In genomic region chr11:55120279-55120678, GRCm38 (mm10) we compare ENCODE assay signal across 28 mouse cellular contexts. TPM values are rescaled to one million over a fixed set of nuclear protein-coding genes. Genes with fewer than 3 reads are reported as not detected.
DNase-seq lines count a peak whose midpoint lies in the region; ATAC-seq and TF ChIP-seq lines count a peak whose summit lies in the region.
"Had no signal": no experiment of that assay in that cellular context is flagged by ENCODE, and none has a peak within 500 bp of the region (broad histone marks: within the 10 kb centered on the region; RNA-seq: fewer than 3 reads in every experiment).

No protein-coding gene starts in this region.

- TF ChIP-seq CTCF in gastrocnemius, adult 2 months (IDR thresholded peaks at IDR 0.05): no peak
- TF ChIP-seq CTCF in hindbrain, postnatal 0 days (IDR thresholded peaks at IDR 0.05; ENCODE audit: low read depth): no peak
- no peak for TF ChIP-seq CTCF in brain, embryonic 14.5 days (IDR thresholded peaks at IDR 0.05; ENCODE audit: borderline replicate concordance, extremely low read depth, insufficient read depth, insufficient read length)

- H3K4me3 ChIP-seq in gastrocnemius, adult 2 months: no peak overlapping the region
- no peak overlapping the region for H3K4me3 ChIP-seq in hindbrain, postnatal 0 days (ENCODE audit: low read length)
- H3K4me3 ChIP-seq in hindbrain, embryonic 16.5 days (ENCODE audit: low read length): no peak overlapping the region
- H3K4me3 ChIP-seq: forebrain, embryonic 10.5 days; layer of hippocampus, adult 2 months; liver, embryonic 15.5 days; midbrain, embryonic 10.5 days; stomach, embryonic 15.5 days had no signal

- no peak for TF ChIP-seq POLR2A in brain, embryonic 14.5 days (IDR thresholded peaks at IDR 0.05; ENCODE audit: borderline replicate concordance, extremely low read depth, insufficient read depth, insufficient read length, poor library complexity, severe bottlenecking)

- no peaks in the 10 kb centered on the region for H3K4me1 ChIP-seq in hindbrain, postnatal 0 days (ENCODE audit: insufficient read depth, low read length)
- H3K4me1 ChIP-seq in hindbrain, embryonic 16.5 days (ENCODE audit: control insufficient read depth, insufficient read depth, low read depth, low read length): no peaks in the 10 kb centered on the region
- H3K4me1 ChIP-seq: forebrain, embryonic 10.5 days; liver, embryonic 15.5 days; midbrain, embryonic 10.5 days; stomach, embryonic 15.5 days had no signal

- H3K27me3 ChIP-seq in hindbrain, postnatal 0 days (ENCODE audit: insufficient read depth, low read length): no peaks in the 10 kb centered on the region
- no peaks in the 10 kb centered on the region for H3K27me3 ChIP-seq in hindbrain, embryonic 16.5 days (replicated peaks; ENCODE audit: control insufficient read depth, insufficient read depth, low read length)
- H3K27me3 ChIP-seq: liver, embryonic 15.5 days; stomach, embryonic 15.5 days had no signal

- no peak overlapping the region for H3K4me2 ChIP-seq in hindbrain, postnatal 0 days (ENCODE audit: low read depth, low read length)
- no peak overlapping the region for H3K4me2 ChIP-seq in hindbrain, embryonic 16.5 days (ENCODE audit: low read length)
- H3K4me2 ChIP-seq: hindbrain, embryonic 14.5 days; liver, embryonic 15.5 days; stomach, embryonic 15.5 days had no signal

- peak overlapping the region; percentile 6; the same call in 1 of the 2 replicates for H3K27ac ChIP-seq in gastrocnemius, adult 2 months
- H3K27ac ChIP-seq in hindbrain, postnatal 0 days: peak overlapping the region; percentile 66; the same call in 1 of the 2 replicates
- no peak overlapping the region for H3K27ac ChIP-seq in hindbrain, embryonic 16.5 days (ENCODE audit: low read depth, low read length)
- H3K27ac ChIP-seq: forebrain, embryonic 10.5 days; hindbrain, embryonic 14.5 days; midbrain, embryonic 10.5 days; stomach, embryonic 15.5 days had no signal

- no peaks in the 10 kb centered on the region for H3K36me3 ChIP-seq in hindbrain, postnatal 0 days (ENCODE audit: insufficient read depth, low read length)
- H3K36me3 ChIP-seq in hindbrain, embryonic 16.5 days (ENCODE audit: control insufficient read depth, insufficient read depth, low read length): no peaks in the 10 kb centered on the region
- H3K36me3 ChIP-seq: forebrain, embryonic 10.5 days; G1E; liver, embryonic 15.5 days; midbrain, embryonic 10.5 days; stomach, embryonic 15.5 days had no signal

- intact Hi-C loops in gastrocnemius, adult 2 months (cut with DNase I): no loop called here

- H3K9me3 ChIP-seq in hindbrain, postnatal 0 days (ENCODE audit: low read length): no peaks in the 10 kb centered on the region
- H3K9me3 ChIP-seq in hindbrain, embryonic 16.5 days (ENCODE audit: control insufficient read depth, low read length): no peaks in the 10 kb centered on the region
- H3K9me3 ChIP-seq: G1E; liver, embryonic 15.5 days; stomach, embryonic 15.5 days had no signal

- no peak for DNase-seq in gastrocnemius, adult 2 months
- no peak for DNase-seq in gastrocnemius, postnatal 10 days
- no peak for DNase-seq in hindbrain, postnatal 0 days (ENCODE audit: low spot score)
- DNase-seq in retina, postnatal 1 day: peak; percentile 44
- DNase-seq in retina, embryonic 14.5 days (ENCODE audit: low spot score): no peak
- DNase-seq in brain, embryonic 14.5 days (ENCODE audit: low read depth): peak; percentile 25
- no peak for DNase-seq in spleen, postnatal 4 days (ENCODE audit: low spot score in 2 of 2)
- DNase-seq: cerebellum, adult 8-10 months; forebrain, postnatal 0 days; layer of hippocampus, postnatal 36 days; lung, postnatal 36 days; right cerebral cortex, adult 18-20 months had no signal

- no peak overlapping the region for H3K9ac ChIP-seq in hindbrain, postnatal 0 days (replicated peaks; ENCODE audit: low read length)
- H3K9ac ChIP-seq in hindbrain, embryonic 16.5 days (ENCODE audit: low read depth, low read length): no peak overlapping the region
- H3K9ac ChIP-seq: forebrain, postnatal 0 days; hindbrain, embryonic 14.5 days; liver, embryonic 15.5 days; stomach, embryonic 15.5 days had no signal

- ATAC-seq in hindbrain, postnatal 0 days: no peak
- ATAC-seq in hindbrain, embryonic 16.5 days: no peak
- ATAC-seq: forebrain, postnatal 0 days; intestine, postnatal 0 days had no signal

RNA-seq across cellular contexts. Expression of gene Gm2a, which starts 22.4 kb away (rescaled TPM):
- total RNA-seq in gastrocnemius, adult 2 months (2021): 1 to 10 TPM; 6.5 to 6.7 TPM
- 10 to 100 TPM; 12.3 to 14.5 TPM for total RNA-seq in gastrocnemius, postnatal 10 days (2021)
- total RNA-seq in hindbrain, postnatal 0 days (2014; rRNA removed): 45.2 and 48.9 TPM in 2 replicates
- polyA plus RNA-seq in hindbrain, postnatal 0 days (2015; fragmentation: Nextera tagmentation; extraction: Ambion mirVana): 67.8 and 72.1 TPM in 2 replicates
- 39.0 and 45.8 TPM in 2 replicates for polyA plus RNA-seq in hindbrain, embryonic 16.5 days (2015; fragmentation: Nextera tagmentation; extraction: Ambion mirVana)
- polyA plus RNA-seq in brain, embryonic 14.5 days (2012; rRNA removed): 7.8 and 11.5 TPM in 2 replicates
- polyA plus RNA-seq: G1E had no signal

RNA-seq across cellular contexts. Expression of gene Slc36a3, which starts 31.2 kb away (rescaled TPM):
- not detected for total RNA-seq in gastrocnemius, adult 2 months (2021)
- not detected for total RNA-seq in gastrocnemius, postnatal 10 days (2021)
- total RNA-seq in hindbrain, postnatal 0 days (2014; rRNA removed): not detected in 2 replicates
- polyA plus RNA-seq in hindbrain, postnatal 0 days (2015; fragmentation: Nextera tagmentation; extraction: Ambion mirVana): not detected in 2 replicates
- not detected in 2 replicates for polyA plus RNA-seq in hindbrain, embryonic 16.5 days (2015; fragmentation: Nextera tagmentation; extraction: Ambion mirVana)
- polyA plus RNA-seq in brain, embryonic 14.5 days (2012; rRNA removed): not detected in 2 replicates
- total RNA-seq: adrenal gland, postnatal 4 days; forebrain, postnatal 0 days; heart, postnatal 10 days; layer of hippocampus, adult 2 months; layer of hippocampus, postnatal 36 days; left cerebral cortex, postnatal 25 days; monocyte, adult 5-6 weeks had no signal
- polyA plus RNA-seq: forebrain, embryonic 10.5 days; forebrain, postnatal 0 days; G1E; hindbrain, embryonic 14.5 days; intestine, postnatal 0 days; kidney, postnatal 0 days; limb, embryonic 14.5 days; liver, embryonic 15.5 days; midbrain, embryonic 10.5 days; neural tube, embryonic 11.5 days had no signal

RNA-seq across cellular contexts. Expression of gene Ccdc69, which starts 42.3 kb away (rescaled TPM):
- total RNA-seq in gastrocnemius, adult 2 months (2021): 1 to 10 TPM; 3.6 to 3.9 TPM
- 10 to 100 TPM; 14.1 to 14.4 TPM for total RNA-seq in gastrocnemius, postnatal 10 days (2021)
- total RNA-seq in hindbrain, postnatal 0 days (2014; rRNA removed): 0.65 TPM in 1 of 2 replicates, not detected in the other
- 0.56 and 0.78 TPM in 2 replicates for polyA plus RNA-seq in hindbrain, postnatal 0 days (2015; fragmentation: Nextera tagmentation; extraction: Ambion mirVana)
- 0.50 and 1.00 TPM in 2 replicates for polyA plus RNA-seq in hindbrain, embryonic 16.5 days (2015; fragmentation: Nextera tagmentation; extraction: Ambion mirVana)
- polyA plus RNA-seq in brain, embryonic 14.5 days (2012; rRNA removed): 0.23 and 0.34 TPM in 2 replicates
- total RNA-seq: G1E had no signal
- polyA plus RNA-seq: G1E had no signal

Comparison
In these comparisons a context has a peak if more than half of its experiments do, and no peak if none do; other contexts are left out.
1. DNase-seq: peak in retina, postnatal 1 day (single experiment) and brain, embryonic 14.5 days (single experiment); none in gastrocnemius, adult 2 months (single experiment), gastrocnemius, postnatal 10 days (single experiment), hindbrain, postnatal 0 days (single experiment), retina, embryonic 14.5 days (single experiment) and spleen, postnatal 4 days (0 of 2).